8 mouse cellular contexts compared by ENCODE assay signal in genomic region chr15:25992992-25993727, GRCm38 (mm10). TPM values are rescaled to one million over a fixed set of nuclear protein-coding genes. Genes with fewer than 3 reads are reported as not detected.
DNase-seq lines count a peak whose midpoint lies in the region; ATAC-seq and TF ChIP-seq lines count a peak whose summit lies in the region.

No protein-coding gene starts in this region.

- H3K27me3 ChIP-seq in forebrain, embryonic 14.5 days (replicated peaks; ENCODE audit: control insufficient read depth, insufficient read depth, low read length) = no peaks in the 10 kb centered on the region
- H3K27me3 ChIP-seq in lung, postnatal 0 days (replicated peaks; ENCODE audit: insufficient read depth, low read length) = no peaks in the 10 kb centered on the region

- WGBS in forebrain, embryonic 14.5 days = 61% methylated on average over 8 of the region's 8 CpGs
- WGBS in lung, postnatal 0 days = 52% methylated on average over 8 of the region's 8 CpGs

- H3K4me2 ChIP-seq in forebrain, embryonic 14.5 days (ENCODE audit: low read length) = no peak overlapping the region
- H3K4me2 ChIP-seq in lung, postnatal 0 days (replicated peaks; ENCODE audit: low read depth, low read length) = no peak overlapping the region

- TF ChIP-seq EP300 in lung, postnatal 0 days (IDR thresholded peaks at IDR 0.05) = no peak

- H3K36me3 ChIP-seq in forebrain, embryonic 14.5 days (ENCODE audit: control insufficient read depth, insufficient read depth, low read length) = peaks cover 72% of the 10 kb centered on the region
- peaks cover 19% of the 10 kb centered on the region; the same call in 1 of the 2 replicates for H3K36me3 ChIP-seq in lung, postnatal 0 days (ENCODE audit: insufficient read depth, low read length)

- no peak overlapping the region for H3K27ac ChIP-seq in forebrain, embryonic 14.5 days (ENCODE audit: low read depth, low read length)
- no peak overlapping the region for H3K27ac ChIP-seq in lung, postnatal 0 days (ENCODE audit: low read length)

- ATAC-seq in forebrain, embryonic 14.5 days = peak; percentile 38; the same call in 1 of the 2 replicates
- peak; percentile 48; the same call in 1 of the 2 replicates for ATAC-seq in lung, postnatal 0 days

- no peak overlapping the region for H3K9ac ChIP-seq in forebrain, embryonic 14.5 days (ENCODE audit: low read length)
- no peak overlapping the region for H3K9ac ChIP-seq in lung, postnatal 0 days (replicated peaks; ENCODE audit: low read depth)

- H3K9me3 ChIP-seq in forebrain, embryonic 14.5 days (replicated peaks; ENCODE audit: control insufficient read depth, low read length) = no peaks in the 10 kb centered on the region
- no peaks in the 10 kb centered on the region for H3K9me3 ChIP-seq in lung, postnatal 0 days (ENCODE audit: low read length)

- H3K4me3 ChIP-seq in forebrain, embryonic 14.5 days (ENCODE audit: low read depth, low read length) = no peak overlapping the region
- no peak overlapping the region for H3K4me3 ChIP-seq in lung, postnatal 0 days (ENCODE audit: low read depth, low read length)

- peak; percentile 72 for TF ChIP-seq CTCF in lung, postnatal 0 days (IDR thresholded peaks at IDR 0.05)

- peak; percentile 58 for DNase-seq in gastrocnemius, adult 18-20 months (ENCODE audit: low spot score)
- no peak for DNase-seq in gastrocnemius, postnatal 36 days
- DNase-seq in ES-CJ7 (ENCODE audit: low read depth, low spot score) = peak; percentile 54
- DNase-seq in c-Kit-positive CD71-positive TER-119-positive erythroid progenitor cells, embryonic 14.5 days (ENCODE audit: low spot score) = peak; percentile 68
- DNase-seq in forebrain, embryonic 14.5 days (ENCODE audit: low spot score) = peak; percentile 81
- DNase-seq in kidney, postnatal 10 days = peak; percentile 72
- DNase-seq in lung, postnatal 0 days (ENCODE audit: low spot score) = peak; percentile 74
- peak; percentile 44 for DNase-seq in right cerebral cortex, postnatal 14 days

- intact Hi-C loops in gastrocnemius, postnatal 36 days (cut with DNase I) = no loop called here

- no peaks in the 10 kb centered on the region for H3K4me1 ChIP-seq in forebrain, embryonic 14.5 days (ENCODE audit: control insufficient read depth, insufficient read depth, low read length)
- H3K4me1 ChIP-seq in lung, postnatal 0 days (ENCODE audit: insufficient read depth, low read depth, low read length) = no peaks in the 10 kb centered on the region

RNA-seq across cellular contexts. Expression of gene Zfp622, which starts 9.0 kb away (rescaled TPM):
- total RNA-seq in gastrocnemius, adult 18-20 months (2021) = 10 to 100 TPM; 24.0 to 24.5 TPM
- 10 to 100 TPM; 19.6 to 23.0 TPM for total RNA-seq in gastrocnemius, postnatal 36 days (2021)
- polyA plus RNA-seq in forebrain, embryonic 14.5 days (2014; fragmentation: Nextera tagmentation; extraction: Ambion mirVana) = 24.6 and 29.9 TPM in 2 replicates
- 18.4 and 18.7 TPM in 2 replicates for polyA plus RNA-seq in lung, postnatal 0 days (2015; fragmentation: Nextera tagmentation; extraction: Ambion mirVana)

Comparison
In these comparisons a context has a peak if more than half of its experiments do, and no peak if none do; other contexts are left out.
1. DNase-seq: peak in gastrocnemius, adult 18-20 months (single experiment), ES-CJ7 (single experiment), c-Kit-positive CD71-positive TER-119-positive erythroid progenitor cells, embryonic 14.5 days (single experiment), forebrain, embryonic 14.5 days (single experiment), kidney, postnatal 10 days (single experiment), lung, postnatal 0 days (single experiment) and right cerebral cortex, postnatal 14 days (single experiment); none in gastrocnemius, postnatal 36 days (0 of 2).